Mouse (Mus musculus) cerebellum, adult 2 months (tissue): ENCODE measurements at regions not wholly inside any gene's neighbourhood (a gene's known extent, or its start where the extent isn't known, plus 50 kb on each side); places are given as distances from the start of the nearest gene placed in this dataset.

Source experiments
- CTCF ChIP-seq: fragments of 200-500 bp; IDR thresholded peaks from 2 replicates; pipeline ENCODE4 v1.5.1; 2011; ENCODE audit warnings: low read depth, mild to moderate bottlenecking, control low read depth, low read length, moderate library complexity, borderline replicate concordance; ENCODE audit not compliant: insufficient read depth
- POLR2A ChIP-seq: fragments of 200-500 bp; IDR thresholded peaks from 2 replicates; pipeline ENCODE4 v1.6.1; 2011; ENCODE audit warnings: low read length, control low read depth, borderline replicate concordance; ENCODE audit not compliant: insufficient read depth

DNA sequence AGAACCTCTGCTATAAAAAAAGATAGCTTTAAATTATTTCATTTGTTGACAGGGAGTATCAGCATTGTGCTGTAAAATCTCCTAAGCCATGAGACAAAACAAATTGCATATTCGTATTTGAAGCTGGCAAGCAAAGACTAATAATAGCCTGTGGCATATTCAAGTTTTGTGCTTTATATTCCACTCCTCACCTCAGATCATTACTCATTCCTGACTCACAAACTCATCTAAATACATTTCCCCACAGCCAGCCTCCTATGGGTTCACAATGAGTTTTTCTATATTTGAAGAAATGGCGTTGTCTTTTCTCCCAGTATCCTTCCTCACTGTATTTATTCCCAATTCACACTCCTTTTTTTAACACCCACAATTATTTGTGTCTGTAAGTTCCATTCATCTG is 161.5 kb upstream of the Gm9972 start:
- no peak for TF ChIP-seq POLR2A
- no peak for TF ChIP-seq CTCF
